Mouse (Mus musculus) embryo, embryonic 10.5 days (tissue): ENCODE measurements around the gene Slco6d1.
"Not testable (repeated sequence)": the region's sequence is repeated elsewhere in the genome, so short reads cannot be mapped to it uniquely, and the experiment has no call there.

Experiments
- DNase-seq: peaks from one replicate; pipeline ENCODE4 v3.0.0-alpha.2; 2015; ENCODE audit warnings: low spot score

The Slco6d1 gene

DNA sequence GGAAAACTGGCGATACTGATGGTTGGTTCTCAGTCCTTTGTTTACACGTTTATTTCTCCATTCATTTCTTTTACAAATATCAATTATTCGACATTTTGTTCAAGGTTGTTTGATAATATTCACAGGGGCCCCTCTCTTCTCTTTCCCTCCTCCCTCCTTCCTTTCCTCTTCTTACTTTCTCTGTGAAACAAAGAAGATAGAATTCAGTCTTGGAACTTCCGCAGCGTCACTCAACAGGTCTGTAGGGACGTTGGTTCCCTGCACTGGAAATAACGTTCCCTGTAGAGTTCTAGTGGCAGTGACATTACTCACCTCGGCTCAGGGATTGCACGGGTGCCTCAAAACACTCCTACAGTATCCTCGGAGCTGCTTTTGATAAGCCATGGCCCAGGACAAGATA lies at the start of gene Slco6d1:
Gene Slco6d1, plus strand, starts transcription at position 301 of the 400 bp plus-strand sequence.
- no peak for DNase-seq

GRCm38 (mm10) chr1:98392001-98392400 lies 28.9 kb upstream of the Slco6d1 start:
- DNase-seq = peak; percentile 6

- no peak for DNase-seq
Observed at GRCm38 (mm10) chr1:98447929-98448328, 27.0 kb downstream of the Slco6d1 start.

- not testable (repeated sequence) for DNase-seq
Observed at GRCm38 (mm10) chr1:98459224-98459623, 38.3 kb downstream of the Slco6d1 start.

DNA sequence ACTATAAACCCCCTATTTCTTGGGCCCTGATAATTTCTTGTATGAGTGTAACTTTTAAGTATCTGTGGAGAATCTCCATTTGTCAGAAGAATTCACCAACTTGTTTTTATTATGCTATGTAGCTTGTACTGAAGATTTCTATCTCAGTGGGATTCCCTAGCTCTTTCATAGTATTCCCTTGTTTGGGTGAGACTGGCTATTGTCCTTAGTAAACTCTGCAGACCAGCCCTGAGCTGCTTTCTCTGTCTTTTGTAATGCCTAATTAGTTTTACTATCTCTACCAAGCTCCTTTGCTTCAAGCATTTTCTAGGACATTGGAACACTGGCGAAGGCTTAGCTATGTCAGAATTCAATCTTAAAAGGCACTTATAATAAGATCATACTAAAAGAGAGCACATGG lies 55.5 kb downstream of the Slco6d1 start:
- DNase-seq = not testable (repeated sequence)

DNA sequence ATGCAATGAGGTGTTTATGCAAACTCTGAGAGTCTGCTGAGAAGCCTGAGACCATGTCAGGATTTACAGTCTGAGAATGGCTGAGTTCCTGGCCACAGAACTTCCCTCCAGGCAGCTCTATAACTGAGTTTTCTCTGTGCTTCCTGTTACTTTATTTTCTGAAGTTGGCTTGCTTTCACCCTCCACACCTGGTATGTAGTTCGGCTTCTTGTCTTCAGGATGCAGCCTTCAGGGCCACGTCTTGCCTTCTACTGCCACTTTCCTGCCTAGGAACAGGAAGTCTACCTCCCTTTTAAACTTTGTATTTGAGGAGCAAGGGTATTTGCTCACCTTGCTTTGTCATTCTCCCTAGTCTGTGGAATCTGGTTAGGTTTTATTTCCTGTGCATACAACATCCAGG lies 58.3 kb downstream of the Slco6d1 start:
- no peak for DNase-seq

DNA sequence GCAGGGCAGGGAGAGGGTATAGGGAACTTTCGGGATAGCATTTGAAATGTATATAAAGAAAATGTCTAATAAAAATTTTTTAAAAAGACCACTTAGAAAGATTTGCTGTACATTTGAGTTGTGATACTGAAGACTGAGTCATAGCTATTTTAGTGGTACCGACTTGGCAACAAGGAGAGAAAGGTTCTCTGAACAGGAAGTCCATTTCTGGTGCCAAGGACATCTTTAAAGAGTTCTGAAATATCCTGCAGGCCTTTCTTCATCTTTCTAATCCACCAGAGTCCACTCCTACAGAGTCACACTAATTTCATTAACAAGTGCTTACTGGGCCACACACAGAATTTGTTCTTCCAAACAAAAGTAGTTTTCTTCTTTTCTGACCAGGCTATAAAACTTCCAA lies 85.1 kb downstream of the Slco6d1 start:
- no peak for DNase-seq

GRCm38 (mm10) chr1:98522977-98523376 lies 102.1 kb downstream of the Slco6d1 start:
- DNase-seq = peak; percentile 1

DNA sequence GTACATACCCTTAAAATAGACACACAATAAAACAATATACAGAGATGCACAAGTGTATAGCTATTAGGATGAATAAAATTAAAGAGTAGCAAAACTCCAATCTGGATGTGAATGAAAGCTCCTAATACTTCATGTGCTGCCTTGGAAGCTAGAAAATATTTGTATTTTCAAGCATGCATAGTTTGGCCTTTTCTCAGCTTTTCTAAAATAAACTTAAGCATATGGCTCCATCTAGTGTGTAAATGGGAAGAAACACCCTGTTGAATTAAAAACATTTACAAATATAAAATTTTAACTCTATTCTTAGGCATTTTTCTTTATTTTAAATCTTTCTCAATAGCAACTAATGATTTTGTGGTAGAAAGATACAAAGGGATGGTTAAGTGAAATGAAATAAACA lies 102.6 kb downstream of the Slco6d1 start:
- DNase-seq = no peak

DNA sequence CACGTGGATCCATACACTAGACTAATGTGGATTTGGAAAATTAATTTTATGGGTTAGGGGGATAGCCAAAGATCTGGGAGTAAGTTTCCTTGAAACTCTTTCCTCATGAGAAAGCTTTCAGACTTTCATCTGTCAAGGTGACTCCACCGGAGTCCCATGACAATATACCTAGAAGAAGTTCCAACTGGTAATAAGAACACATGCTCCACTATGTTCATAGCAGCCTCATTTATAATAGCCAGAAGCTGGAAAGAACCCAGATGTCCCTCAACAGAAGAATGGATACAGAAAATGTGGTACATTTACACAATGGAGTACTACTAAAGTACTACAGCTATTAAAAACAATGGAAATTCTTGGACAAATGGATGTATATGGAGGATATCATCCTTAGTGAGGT lies 107.4 kb downstream of the Slco6d1 start:
- not testable (repeated sequence) for DNase-seq

GRCm38 (mm10) chr1:98545372-98545771 lies 124.4 kb downstream of the Slco6d1 start:
- no peak for DNase-seq

DNA sequence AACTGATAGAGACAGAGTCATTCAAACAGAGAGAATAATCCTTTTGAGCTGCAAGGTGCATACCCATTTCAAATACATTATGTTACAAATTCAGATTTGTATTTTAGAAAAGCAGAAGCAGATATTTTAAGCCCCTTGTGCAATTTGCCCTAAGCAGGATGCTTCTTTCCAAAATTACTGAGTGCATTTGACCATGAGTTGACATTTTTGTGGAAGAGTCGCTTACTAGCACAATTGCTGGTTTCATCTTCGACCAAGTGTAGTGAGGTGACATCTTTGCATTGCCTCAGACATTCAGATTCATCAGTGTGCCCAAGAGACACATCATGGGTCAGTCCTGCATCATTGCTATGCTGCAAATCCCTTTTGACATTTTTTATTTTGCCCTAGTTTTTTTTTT lies 133.5 kb downstream of the Slco6d1 start:
- no peak for DNase-seq

DNA sequence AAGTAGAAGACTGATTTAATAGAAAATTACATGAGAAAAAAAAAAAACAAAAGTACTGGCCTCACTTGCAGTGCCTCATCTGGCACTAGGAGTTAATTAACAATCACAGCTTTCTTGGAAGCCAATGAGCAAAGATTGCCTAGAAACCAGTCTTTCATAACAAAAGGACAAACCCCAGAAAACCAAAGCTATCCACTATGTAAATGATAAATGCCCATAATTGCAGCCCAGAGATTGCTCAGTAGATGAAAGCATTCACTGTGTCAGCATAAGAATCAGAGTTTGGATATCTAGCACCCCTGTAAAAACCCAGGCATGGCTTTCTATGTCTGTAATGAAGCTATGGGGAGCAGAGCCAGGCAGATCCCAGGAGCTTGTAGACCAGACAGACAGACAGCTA lies 144.8 kb downstream of the Slco6d1 start:
- no peak for DNase-seq
